Mouse (Mus musculus): ENCODE measurements around the gene Prkg1.

The Prkg1 gene

DNA sequence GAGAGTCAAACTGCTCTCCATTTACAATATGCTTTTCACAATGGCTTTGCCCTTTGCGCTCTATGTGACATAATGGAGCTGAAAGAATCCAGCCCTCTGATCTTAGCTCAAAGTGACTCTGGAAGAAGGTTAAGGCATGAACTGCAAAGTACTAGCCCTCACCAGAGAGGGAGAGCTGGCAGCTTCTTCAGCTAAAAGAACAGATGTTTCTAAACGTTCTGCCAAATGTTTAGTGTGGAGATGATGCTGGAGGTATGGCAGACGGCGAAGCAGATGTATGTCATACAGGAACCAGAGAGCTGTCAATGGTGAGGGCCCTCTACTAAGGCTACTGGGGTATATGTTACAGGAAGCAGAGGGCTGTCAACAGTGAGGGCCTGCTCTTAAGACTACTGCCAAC lies 148.0 kb downstream of the Prkg1 start:
- DNase-seq: no peak

DNA sequence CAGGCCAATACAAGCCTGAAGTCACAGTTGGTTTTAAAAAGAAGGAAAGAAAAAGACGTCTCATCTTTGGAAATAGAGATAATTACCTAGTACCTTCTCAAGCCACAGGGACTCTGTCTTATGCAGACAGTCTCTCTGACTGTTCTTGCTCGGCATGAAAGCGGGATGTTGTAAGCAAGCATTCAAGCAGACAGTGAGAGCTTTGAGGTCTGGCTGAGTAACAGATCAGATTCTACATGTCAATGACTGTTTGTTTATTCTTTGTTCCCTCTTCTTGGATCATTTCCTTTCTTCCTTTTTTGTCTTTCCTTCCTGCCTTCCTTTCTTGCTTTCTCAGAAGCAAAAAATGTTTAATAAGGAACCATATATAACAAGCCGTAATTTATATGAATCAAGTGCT lies 148.7 kb downstream of the Prkg1 start:
- DNase-seq: no peak

DNA sequence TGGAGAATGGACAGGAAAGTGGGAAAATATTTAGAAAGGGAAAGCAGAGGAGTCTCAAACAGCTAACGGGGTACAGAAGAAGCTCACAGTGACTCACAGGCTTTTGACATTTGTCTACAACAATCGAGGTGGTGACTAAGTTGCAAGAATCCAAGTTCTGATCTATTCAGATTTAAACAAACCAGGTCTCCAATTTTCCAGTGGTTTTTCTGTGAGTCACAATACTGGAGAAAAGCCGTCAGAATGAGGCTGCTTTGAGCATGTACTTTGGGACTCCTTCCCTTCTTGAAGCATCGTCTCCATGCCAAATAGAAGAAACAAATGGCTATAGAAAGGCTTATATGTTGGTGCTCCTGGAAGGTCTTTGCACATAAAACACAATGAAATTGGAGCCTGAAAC lies 151.7 kb downstream of the Prkg1 start:
- DNase-seq: no peak

DNA sequence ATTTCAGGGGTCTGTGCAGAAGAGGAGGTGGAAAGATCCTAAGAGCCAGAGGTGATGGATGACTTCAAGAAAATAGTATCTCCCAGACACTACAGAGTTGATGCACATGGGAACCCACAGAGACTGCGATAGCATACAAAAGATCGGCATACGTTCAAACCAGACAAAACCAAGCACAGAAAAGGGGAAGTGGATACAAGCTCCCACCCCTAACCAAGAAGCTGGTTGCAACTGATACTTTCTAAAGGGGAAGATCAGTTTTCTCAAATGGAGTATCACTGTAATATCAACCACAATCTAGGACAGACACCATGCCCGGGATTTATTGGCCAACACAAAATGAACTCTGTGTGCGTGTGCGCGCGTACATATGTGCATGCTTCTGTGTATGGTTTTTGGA lies 162.3 kb downstream of the Prkg1 start:
- DNase-seq: no peak

DNA sequence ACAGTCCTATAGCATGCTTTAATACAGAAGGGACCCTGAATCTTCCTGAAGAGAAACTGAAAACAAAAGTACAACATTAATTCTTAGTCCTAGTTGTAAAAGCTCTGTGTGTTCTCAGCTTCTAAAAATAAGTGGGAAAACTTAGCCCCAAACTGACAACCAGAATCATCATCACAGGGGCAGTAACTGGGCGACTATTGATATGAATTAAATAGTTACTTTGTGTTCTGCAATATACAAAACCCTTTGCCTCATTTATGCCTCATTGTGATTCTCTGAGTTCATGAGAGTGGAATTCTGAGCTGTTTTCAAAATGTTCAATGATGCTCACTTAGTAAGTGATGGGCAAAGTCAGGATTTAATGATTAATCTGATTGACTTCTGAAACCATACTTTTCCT lies 170.8 kb downstream of the Prkg1 start:
- DNase-seq: no peak

DNA sequence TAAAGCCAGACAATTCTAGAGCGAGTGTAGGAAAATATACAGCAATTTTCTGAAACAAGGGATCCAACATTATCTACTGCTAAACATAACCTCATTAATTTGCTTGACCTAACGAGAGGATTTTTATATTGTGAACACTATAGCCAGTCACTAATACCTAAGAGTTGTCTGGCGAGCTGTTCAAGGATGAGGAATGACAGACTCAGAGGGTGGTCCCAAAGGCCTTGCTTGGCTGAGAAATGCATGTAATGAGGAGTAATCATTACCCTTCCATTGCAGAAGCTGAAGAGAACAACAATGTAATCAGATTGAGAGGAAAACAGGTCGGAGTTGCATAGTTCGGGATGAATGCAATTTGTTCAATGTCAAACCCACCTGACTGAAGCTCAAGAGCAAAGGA lies 174.1 kb downstream of the Prkg1 start:
- no peak for DNase-seq

DNA sequence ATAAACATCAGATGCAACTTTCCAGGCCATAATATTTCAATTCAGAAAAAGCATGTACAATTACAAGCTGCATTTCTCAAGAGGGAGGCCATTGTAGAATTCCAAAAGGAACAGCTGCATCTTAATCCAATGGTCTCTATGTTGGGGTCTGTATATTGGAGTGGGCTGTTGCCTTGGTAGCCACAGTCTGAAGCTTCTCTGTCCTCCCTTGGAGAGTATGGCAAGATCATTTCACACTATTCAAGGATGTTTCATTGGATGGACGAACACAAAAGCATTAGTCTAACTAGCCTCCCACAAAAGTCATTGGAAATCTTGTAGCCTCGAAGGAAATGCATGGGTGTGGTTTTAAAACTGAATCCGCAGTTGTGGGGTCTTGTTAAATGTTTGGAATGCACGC lies 187.7 kb downstream of the Prkg1 start:
- DNase-seq: no peak

DNA sequence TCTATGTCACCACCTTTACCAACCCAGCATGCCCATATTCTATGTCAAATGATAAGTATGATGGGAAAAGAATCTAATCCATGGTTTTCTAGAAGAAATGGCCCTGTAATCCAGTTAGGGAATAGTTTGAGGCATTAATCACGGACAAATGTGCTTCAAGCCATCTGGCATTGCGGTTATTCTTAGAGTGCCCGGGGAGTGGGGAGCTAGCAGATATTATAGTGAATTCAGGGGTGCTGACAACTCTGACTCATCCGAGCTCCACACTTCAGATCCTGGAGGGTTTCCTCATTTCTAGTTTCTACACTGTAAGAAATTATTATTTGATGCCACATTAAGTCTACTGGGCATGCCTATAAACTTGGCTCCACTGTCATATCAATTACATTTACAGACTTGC lies 200.5 kb downstream of the Prkg1 start:
- peak; percentile 67 for DNase-seq

DNA sequence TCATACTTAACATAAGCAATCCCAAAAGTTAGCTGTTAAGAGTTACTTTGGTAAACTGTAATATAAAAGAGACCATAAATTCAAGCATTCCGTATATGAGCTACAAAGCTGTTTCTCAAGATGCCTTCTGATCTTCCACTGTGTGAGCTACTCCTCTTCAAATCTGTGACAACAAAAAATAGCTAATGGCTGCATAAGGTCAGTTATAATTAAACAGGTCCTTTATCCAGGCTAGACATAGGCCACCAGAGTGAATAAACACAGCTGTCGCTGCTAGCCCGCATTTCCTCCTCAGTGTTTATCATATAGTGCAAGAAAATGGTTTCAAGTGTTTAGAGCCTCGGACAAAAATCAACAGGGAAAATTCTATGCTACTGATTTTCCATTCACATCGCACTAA lies 218.8 kb downstream of the Prkg1 start:
- DNase-seq: no peak

DNA sequence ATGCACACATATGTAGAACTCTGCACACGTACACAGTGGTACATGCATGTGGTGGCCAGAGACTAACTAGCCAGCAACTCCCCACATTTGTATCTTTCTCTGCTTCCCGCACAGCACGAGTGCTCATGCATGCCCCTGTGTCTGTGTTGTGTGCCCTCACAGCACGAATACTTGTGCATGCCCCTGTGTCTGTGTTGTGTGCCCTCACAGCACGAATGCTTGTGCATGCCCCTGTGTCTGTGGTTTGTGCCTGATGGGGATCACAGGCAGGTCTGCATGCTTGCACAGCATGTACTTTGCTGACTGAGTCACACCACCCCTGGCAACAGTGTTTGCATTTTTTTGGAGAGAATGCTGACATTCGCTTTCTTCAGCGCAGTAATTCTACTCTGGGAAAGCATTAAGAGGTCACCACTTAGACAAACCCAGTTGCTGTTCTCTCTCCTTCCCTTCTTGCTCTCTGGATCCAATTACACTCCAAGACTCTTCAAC lies 233.5 kb downstream of the Prkg1 start:
- peak; percentile 20 for DNase-seq

DNA sequence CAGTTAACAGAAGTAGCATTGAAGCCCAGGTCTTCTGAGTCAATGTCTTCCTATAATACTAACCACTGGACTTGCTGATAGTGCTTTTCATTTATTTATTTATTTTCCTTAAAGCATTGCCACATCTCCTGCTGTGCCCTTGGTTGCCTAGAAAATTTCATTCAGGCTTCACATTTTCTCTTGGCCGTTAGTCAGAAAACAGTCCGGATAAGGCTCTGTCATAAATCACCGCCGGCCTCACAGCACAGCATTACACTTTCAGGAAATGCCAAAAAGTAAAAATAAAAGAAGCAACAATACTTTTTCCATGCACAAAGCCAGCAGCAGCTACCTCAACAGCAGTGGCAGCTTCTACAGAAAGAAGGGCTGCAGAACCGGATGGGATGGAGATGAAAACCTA lies 234.2 kb downstream of the Prkg1 start:
- no peak for DNase-seq

DNA sequence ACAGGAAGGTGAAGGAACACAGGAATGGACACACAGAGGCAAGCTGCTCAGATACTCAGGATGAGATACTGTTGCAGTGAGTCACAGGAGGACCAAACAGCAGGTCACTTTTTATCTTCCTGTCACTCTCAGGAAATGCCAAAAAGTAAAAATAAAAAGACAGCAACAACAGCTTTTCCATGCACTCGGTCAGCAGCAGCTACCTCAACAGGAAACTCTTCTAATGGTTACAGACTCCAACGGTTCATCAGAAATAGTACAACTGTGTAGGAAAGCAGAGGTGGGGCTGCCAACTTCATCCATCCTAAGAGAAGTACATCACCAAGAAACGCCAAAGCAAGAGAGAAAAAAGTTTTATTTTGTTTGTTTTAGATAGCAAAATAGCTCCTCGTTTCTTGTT lies 234.9 kb downstream of the Prkg1 start:
- no peak for DNase-seq

DNA sequence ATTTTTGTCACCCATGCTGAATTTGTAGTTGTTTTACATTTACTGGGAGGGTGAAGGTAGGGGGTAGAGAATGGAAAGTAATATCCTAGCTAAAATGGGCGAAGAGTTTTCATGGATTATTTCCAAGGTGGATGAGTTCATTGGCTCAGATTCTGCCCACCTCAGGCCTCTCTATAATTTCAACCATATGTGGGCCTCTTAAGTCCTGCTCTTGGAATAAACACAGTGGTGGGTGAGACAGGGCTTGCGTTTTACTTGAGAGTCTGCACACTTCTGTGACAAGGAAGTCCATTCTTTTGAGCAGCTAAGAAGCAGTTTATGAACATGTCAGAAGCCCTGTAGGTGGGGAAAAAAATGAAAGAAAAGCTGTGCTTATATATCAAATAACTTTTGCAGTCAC lies 250.3 kb downstream of the Prkg1 start:
- DNase-seq: no peak

DNA sequence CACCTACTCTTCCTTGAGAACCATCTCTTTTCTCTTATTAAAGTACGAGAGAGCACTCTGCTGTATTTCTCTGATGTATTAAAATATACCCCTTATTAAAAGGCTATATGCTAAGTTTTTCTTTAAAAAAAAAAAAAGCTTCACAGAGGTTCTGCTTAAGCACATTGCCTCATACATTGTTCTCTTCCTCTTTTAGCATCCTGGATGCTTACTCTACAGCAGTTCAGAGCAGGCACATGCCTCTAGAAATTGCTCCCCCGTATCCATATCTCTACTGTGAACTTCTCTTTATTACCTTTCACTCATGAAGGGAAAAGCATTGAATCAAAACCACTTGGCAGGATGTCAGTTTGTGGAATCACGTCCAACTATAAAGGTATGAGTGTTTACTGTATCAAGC lies 257.0 kb downstream of the Prkg1 start:
- DNase-seq: no peak

DNA sequence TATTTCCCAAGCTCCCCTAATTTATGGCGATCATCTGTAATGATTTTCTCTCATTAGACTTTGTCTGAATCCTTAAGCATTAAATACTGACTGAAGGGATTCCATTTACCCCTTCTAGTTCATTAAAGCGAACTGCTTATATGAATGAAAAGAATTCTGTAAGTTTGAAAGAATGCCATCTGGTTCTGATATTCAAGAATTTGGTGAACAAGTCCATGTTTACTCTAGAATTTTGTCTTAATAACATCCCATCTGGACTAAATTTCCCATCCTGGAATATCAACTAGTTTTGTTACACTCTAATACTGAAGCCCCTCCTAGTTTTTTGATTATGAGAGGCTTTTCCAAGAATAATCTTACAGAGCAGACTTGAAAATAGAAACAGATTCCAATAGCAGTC lies 258.5 kb downstream of the Prkg1 start:
- DNase-seq: no peak

DNA sequence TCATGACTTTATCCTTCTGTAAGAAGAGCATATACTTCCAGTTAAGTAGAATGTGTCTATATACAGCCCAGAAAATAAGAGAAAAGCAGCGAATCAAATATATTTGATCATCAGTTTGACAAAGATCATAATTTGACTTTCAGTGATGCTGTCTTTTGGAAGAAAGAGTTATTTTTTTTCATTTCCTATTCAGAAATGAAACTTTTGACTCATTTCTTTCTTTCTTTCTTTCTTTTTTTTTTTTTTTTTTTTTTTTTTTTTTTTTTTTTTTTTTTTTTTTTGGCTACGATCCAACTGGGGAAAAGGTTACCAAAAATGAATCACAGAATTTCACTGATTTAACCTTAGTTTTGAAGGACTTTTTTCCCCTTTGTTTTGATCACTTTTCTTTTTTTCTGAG lies 259.8 kb downstream of the Prkg1 start:
- no peak for DNase-seq

DNA sequence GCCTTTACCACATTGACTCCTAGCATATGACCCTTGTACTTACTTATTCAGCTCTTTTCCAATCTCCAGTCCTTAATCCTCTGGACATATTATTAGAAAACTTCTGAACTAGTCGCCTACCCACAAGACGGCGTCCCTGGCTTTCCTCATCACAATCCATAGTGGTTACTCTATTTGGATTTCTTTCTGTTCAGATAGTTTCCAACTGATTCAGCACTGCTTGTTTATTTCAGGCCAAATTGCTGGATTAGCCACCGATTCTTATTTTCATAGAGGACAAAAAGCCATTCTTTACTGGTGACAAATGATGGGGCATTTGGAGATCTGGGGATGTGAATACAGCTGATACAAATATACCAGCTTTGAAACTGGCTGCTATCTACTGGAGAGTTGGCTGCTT lies 267.4 kb downstream of the Prkg1 start:
- no peak for DNase-seq

DNA sequence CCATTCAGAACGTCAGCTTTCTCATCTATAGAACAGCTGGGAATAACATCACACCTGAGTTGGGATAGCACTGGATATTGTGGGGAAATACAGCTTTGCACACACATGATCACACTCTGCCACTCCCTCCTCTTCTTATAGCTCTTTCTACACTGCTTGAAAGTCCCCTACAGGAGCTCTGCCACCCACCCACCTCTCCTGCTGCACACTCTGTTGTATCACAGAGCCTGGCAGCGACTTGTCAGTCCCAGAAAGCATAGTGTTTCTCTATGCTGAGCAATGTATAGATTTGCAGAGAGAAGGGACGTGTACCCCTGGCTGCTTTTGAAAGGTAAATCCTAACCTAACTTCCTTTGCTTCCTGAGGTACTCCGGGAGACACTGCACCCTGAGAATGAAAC lies 275.2 kb downstream of the Prkg1 start:
- no peak for DNase-seq

DNA sequence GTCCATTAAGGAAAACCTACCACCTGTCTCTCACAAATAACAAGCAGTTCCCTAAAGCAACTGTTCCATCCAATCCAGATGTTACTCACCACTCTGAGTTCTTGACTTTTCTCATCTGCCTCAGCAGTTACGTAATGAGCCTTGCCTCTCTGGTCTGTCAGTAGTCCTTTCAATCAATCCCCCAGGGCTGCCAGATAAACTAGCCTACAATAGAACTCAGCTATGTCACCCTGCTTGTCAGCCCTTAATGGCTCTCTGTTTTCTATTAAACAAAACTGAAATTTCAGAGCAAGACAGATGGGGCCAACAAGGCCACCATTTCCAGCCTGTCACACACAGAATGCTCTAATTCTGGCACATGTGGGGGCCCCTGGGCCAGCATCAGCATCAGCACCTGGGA lies 293.1 kb downstream of the Prkg1 start:
- no peak for DNase-seq

DNA sequence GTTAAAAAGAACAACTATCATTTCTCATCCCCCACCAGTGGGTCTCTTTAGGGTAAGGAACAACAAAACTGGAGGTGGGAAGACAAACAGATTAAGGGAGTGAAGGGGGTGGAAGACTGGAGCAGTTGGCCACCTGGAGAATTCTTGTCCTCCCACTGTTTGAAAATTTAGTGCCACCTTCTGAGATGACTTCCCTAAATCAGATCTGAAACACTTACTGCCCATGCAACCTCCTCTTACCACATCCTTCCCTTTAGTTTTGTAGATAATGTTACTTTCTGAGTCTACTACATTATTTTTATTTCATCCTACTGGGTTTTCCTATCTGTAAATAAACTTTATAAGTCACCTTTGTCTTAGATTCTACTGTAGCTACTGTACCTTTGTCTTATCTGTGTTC lies 304.6 kb downstream of the Prkg1 start:
- DNase-seq: no peak

DNA sequence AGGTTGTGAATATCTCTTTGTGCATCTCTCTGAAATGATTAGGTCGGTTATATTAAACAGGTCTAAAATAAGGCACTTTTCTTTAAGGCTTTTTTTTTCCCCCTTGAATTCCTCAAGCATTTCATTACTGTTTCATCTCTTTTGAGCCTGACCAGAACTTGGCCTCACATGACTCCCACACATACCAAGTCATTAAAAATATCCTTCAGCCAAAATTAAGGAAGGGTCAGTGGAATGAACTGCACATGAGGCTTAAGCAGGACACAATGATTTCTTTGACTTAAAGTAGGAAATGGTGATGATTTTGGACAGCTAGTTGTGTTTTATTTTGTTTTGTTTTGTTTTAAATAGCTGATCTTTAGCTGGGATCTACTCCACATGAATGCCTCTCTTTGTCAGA lies 320.7 kb downstream of the Prkg1 start:
- no peak for DNase-seq

DNA sequence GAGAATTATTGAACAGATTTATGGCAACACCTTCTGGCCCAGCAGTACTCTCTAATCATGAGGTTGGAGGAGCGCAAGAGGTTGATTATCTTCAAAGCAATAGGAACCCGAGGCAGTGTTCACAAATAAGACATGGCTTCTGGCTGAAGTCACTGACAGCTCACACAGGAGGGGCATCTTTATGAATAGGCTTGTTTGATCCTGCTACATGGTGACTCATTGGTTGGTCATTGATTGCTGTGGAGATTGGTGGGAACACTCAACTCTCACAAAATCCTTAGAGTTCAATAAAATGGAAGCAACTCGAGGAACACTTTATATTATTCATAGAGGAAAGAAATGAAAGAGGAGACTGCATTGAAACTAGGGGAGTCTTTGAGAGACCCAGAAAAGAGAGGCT lies 322.5 kb downstream of the Prkg1 start:
- DNase-seq: no peak

DNA sequence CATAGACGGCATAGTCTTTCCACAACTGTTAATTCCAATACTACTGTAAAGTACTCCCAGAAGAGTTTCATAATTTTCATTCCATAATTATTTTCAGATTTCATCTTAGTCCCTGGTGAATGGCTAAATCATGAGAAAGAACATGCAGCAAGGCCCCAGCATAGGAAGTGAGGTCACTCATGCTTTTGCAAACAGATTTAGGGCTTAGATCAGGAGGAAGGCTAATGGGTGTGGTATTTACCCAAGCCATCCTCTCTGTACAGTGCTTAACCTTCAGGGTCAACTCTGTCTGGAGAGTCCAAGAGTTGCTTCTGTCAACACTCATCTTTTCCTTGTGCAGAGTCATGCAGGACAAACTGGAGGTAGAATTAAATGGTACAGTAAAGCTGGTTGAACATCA lies 331.4 kb downstream of the Prkg1 start:
- no peak for DNase-seq

DNA sequence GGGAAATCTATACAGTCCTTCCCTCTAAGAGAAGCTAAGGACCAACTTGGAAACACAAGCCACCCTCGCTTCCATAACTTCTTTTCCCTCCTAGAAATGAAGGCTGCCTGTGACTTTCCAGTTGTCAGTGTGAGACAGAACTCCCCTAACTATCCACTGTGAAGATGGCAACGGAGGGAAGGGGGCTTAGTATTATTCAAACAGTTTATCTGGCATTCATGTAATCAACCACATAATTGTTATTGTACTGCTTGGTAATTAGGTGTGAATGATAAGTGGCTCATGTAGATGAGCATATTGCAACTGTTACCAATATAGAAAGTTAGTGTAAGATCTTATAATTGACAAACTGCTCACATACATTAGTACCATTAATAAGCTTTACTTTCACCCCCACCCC lies 333.4 kb downstream of the Prkg1 start:
- DNase-seq: no peak

DNA sequence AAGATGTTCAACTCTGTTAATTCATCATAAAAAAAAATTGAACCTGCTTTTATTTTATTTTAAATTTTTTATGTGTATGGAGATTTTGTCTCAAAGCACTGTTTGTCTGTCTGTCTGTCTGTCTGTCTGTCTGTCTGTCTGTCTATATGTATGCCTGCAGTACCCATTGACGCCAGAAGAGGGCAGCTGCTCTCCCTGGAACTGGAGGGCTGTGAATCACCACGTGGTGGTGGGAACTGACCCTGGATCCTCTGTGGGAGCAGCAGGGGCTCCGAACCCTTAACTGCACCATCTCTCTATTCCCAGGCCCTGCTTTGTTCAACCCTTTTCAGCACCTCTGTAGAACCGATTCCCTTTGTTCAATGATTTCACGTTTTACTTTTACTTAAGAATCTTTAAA lies 338.7 kb downstream of the Prkg1 start:
- DNase-seq: no peak

DNA sequence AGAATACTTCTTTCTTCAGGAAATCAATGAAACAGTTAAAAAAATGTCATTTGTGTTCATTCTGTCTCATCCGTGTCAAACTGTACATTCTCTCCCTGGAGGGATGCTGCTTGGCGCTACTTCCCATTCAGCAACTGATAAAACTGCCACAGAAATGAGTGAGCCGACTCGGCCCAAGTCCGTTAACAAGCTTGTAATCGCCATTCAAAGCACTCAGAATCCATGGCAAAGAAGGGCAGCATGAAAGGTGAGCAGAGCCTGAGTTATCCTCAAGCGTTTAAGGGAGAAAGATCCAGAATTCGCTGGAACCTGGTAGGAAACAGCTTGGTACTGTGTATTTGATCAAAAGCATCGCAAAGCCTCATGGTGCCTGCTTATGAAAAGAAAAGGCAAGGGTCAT lies 339.6 kb downstream of the Prkg1 start:
- no peak for DNase-seq

All from right cerebral cortex, adult 18-20 months (tissue).